Mouse (Mus musculus): ENCODE measurements around the gene Birc7. TPM values are rescaled to one million over a fixed set of nuclear protein-coding genes. Genes with fewer than 3 reads are reported as not detected.
A peak's percentile ranks its signal among the peaks of the same experiment; 100 is the strongest.

Gene Birc7
- polyA plus RNA-seq, 1 experiment from 2014 or later, result 1.3 TPM

DNA sequence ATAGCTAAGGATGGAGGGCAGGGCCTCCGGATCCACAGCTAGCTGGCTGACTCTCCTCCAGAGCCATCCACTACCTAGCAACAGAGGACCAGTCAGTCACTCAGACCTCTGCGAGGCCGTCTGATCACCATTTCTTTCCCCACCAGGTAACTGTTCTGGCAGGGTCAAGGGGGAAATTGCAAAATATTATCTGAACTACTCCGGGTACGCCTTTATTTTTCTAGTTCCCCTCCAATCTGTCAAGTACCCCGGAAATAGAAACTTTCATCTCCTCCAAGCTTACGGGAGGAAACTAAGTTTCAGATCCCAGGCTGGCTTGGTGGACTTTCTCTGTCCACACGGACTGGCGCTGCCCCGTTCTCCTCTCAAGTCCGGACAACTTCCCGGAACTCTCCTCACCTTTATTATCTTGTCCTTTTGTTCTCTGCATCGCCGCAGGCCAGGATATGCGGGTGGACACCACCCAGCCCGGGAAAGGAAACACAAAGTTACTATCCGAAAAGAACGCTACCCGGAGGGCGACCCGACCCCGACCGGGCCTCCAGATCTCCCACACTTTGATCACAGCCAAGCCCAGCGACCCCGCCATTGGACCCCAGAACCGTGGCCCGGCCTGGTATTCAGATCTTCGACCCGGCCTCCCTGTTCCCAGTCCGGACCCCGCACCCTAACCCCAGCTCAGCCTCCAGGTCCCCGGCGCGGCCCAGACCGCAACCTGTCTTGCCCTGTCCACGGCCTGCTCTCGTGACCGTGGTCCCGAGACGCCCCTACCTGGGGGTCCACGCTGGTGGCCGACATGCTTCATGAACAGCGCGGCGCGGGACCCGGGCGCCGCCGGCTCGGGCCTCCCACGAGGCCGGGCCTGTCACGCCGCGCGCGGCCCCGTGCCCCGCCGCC lies 8.7 kb upstream of the Birc7 start:
- Histone ChIP-seq H3K4me3 (peak overlapping the region; percentile 97), H3K27me3 (ENCODE audit: insufficient read depth, poor library complexity, severe bottlenecking) (no peaks in the 10 kb centered on the region), H3K36me3 (peaks cover 39% of the 10 kb centered on the region), H3K4me1 (replicated peaks) (peaks cover 22% of the 10 kb centered on the region), H3K27ac (peak overlapping the region; percentile 96), H3K9me3 (no peaks in the 10 kb centered on the region)
- 1% methylated on average over 61 of the region's 61 CpGs for WGBS
- no peak for DNase-seq (ENCODE audit: low spot score)

DNA sequence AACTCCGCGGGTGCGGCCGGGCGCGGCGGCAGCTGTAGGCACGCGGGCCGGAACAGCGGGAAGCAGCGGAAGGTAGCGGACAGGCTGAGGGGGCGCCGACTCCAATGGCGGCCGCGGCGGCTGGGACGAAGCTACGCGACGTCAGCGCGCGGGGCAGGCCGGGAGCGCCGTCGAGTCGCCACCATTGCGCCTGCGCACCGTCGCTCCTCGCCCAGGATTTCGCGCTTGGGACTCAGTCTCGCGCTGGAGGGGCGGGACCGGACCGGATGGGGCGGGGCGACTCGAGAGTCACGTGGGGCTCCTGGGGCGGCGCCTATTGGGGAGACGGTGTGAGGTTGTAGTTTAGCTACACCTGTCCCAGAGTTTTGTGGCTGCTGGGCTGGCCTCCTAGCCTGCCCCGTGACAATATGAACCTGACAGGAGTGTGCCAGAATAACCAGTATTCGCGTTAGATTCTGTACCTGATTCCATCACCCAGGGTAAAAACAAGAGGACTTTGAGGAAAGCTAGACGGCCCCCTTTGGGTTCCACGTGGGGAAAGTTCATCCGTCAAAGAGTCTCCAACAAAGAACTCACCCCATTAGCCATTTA lies 7.9 kb upstream of the Birc7 start, which contains the start of gene Ythdf1:
TSS of gene Ythdf1 (minus strand) at position 140 of the 591 bp plus-strand sequence.
- Histone ChIP-seq H3K4me1 (replicated peaks) (peaks cover 22% of the 10 kb centered on the region), H3K4me3 (peak within 1 kb of the TSS; percentile 97), H3K27me3 (ENCODE audit: insufficient read depth, poor library complexity, severe bottlenecking) (no peaks in the 10 kb centered on the region), H3K27ac (peak within 1 kb of the TSS; percentile 96), H3K36me3 (peaks cover 32% of the 10 kb centered on the region), H3K9me3 (no peaks in the 10 kb centered on the region)
- 1% methylated on average over 56 of the region's 56 CpGs for WGBS
- DNase-seq (ENCODE audit: low spot score), result peak; percentile 98

DNA sequence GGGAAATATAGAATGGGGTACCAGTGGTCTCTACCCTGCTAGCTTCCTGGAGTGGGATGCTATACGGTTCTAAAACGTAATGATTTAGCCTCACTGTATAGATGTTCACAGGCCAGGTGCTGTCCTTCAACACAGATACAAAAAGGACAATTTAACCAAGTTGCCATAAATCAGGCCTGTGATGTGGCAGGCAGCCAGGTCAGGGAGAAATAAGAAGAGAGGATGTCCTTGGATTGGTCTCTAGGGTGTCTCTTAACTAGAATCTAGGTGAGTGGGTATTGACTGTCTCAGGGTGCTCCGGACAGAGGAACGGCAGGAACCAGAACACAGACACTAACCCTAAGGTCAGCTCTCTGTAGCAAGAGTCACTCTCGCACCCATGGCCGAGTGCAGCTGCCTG lies 6.1 kb upstream of the Birc7 start:
- WGBS, result 90% methylated on average over 6 of the region's 6 CpGs

DNA sequence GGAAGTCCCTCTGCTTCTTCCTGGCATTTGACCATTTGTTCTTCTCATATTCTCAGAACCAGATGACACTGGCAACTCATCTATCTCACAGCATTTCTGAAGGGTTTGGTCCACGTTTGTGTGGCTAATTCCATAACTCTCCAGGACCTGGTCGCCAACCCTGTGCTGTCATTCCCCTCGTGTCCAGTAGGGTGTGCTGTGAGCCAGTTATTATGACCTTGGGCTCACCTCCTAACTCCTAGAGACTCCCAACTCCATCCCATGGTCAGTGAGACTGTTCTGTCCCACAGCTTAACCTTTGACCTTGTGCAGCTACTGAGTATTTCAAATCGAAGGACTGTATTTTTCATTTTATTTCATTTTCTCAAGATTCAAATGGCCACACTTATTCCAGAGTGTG lies 3.6 kb upstream of the Birc7 start:
- Histone ChIP-seq H3K9me3 (no peaks in the 10 kb centered on the region), H3K4me1 (replicated peaks) (peaks cover 25% of the 10 kb centered on the region), H3K4me3 (no peak overlapping the region), H3K27me3 (ENCODE audit: insufficient read depth, poor library complexity, severe bottlenecking) (no peaks in the 10 kb centered on the region), H3K36me3 (no peaks in the 10 kb centered on the region), H3K27ac (no peak overlapping the region)
- peak; percentile 79 for DNase-seq (ENCODE audit: low spot score)
- WGBS, result 5% methylated on average over 4 of the region's 4 CpGs

More for the DNA sequence above, 6.1 kb upstream of the Birc7 start:
- Histone ChIP-seq H3K36me3 (peaks cover 13% of the 10 kb centered on the region), H3K9me3 (no peaks in the 10 kb centered on the region), H3K27me3 (ENCODE audit: insufficient read depth, poor library complexity, severe bottlenecking) (no peaks in the 10 kb centered on the region), H3K27ac (no peak overlapping the region), H3K4me1 (replicated peaks) (peaks cover 23% of the 10 kb centered on the region), H3K4me3 (no peak overlapping the region)
- DNase-seq (ENCODE audit: low spot score), result no peak

DNA sequence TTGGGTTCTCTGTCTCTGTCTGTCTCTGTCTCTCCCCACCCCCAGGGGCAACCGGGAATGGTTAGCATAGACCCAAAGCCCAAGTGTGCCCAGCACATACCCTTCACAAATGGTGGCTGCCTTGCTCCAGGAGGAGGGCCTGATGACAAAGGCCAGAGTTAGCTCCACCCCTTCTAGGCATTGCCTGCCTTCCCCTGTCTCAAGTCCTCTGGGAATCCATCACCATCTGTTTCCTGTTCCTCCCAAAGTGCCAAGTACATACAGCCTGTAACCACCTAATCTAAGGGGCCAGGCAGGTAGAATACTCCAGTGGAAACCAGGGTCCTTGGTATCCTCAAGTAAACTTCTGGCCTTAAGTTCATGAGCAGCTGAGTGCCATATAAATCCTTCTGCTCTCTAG lies 3.6 kb downstream of the Birc7 start:
- Histone ChIP-seq H3K36me3 (peaks cover 34% of the 10 kb centered on the region), H3K4me3 (no peak overlapping the region), H3K27ac (peak overlapping the region; percentile 53), H3K27me3 (ENCODE audit: insufficient read depth, poor library complexity, severe bottlenecking) (no peaks in the 10 kb centered on the region), H3K4me1 (replicated peaks) (peaks cover 42% of the 10 kb centered on the region), H3K9me3 (no peaks in the 10 kb centered on the region)
- no peak for DNase-seq (ENCODE audit: low spot score)
- WGBS, result 85% methylated on average over 1 of the region's 1 CpGs

DNA sequence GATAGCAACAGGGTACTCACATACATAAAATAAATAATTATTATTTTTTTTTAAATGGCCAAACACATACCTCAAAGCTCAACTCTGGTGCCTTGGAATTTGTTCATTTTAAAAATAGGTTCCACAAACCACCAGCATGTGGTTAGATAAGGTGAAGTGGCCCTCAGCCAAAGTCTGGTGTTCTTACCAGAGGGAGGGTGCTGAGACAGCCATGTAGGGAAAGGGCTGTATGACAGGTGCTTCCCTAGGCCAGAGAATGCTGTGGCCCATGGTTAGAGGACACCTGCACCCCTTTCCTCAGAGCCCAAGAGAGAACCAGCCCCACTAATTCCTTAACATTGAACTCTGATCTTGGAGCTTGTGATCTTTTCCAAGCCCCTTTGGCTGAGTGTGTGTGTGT lies 11.4 kb downstream of the Birc7 start:
- H3K9me3 ChIP-seq, result no peaks in the 10 kb centered on the region
- peaks cover 56% of the 10 kb centered on the region for H3K36me3 ChIP-seq
- no peak overlapping the region for H3K4me3 ChIP-seq
- H3K27ac ChIP-seq, result no peak overlapping the region
- peaks cover 5% of the 10 kb centered on the region for H3K4me1 ChIP-seq (replicated peaks)
- H3K27me3 ChIP-seq (ENCODE audit: insufficient read depth, poor library complexity, severe bottlenecking), result no peaks in the 10 kb centered on the region
- DNase-seq (ENCODE audit: low spot score), result no peak

DNA sequence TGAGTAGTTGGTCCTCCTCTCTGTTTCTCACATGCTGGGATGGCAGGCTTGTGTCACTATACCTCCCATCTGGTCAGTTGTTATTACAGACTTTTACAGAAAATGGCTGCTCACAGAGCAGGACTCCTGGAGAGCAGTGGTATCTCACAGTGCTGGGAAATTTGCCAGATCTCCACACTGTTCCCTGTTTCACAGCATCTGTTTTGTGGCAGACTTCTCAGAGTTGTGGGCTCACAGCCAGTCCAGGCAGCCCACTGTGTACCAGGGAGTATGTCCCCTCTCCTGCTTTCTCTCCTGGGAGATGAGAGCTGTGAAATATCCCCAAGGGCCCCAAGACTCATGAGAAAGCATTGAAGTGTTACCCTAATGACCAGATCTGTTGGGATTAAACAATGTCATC lies 13.0 kb downstream of the Birc7 start:
- Histone ChIP-seq H3K4me1 (replicated peaks) (no peaks in the 10 kb centered on the region), H3K27ac (no peak overlapping the region), H3K36me3 (peaks cover 43% of the 10 kb centered on the region), H3K27me3 (ENCODE audit: insufficient read depth, poor library complexity, severe bottlenecking) (no peaks in the 10 kb centered on the region), H3K4me3 (no peak overlapping the region), H3K9me3 (no peaks in the 10 kb centered on the region)
- no peak for DNase-seq (ENCODE audit: low spot score)

DNA sequence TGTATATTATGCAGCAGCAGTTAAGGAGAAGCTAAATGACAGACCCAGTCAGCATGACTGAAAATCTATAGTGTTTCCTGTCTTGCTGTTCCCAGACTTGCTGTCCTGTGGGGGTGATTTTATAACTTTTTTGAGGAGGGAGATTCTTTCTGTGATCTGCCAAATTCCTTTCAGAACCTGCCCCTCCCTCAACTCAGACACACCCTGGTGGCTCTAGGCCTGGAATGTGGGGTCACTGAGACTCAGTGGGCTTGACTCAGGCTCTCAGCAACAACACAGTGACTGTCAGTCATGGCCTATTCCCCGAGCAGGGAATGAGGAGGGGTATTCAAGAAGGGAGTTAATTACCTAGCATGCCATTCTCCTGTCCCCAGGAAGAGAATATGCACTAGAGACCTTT lies 21.1 kb downstream of the Birc7 start:
- no peaks in the 10 kb centered on the region for H3K36me3 ChIP-seq
- no peak for DNase-seq (ENCODE audit: low spot score)
- peaks cover 14% of the 10 kb centered on the region for H3K27me3 ChIP-seq (ENCODE audit: insufficient read depth, poor library complexity, severe bottlenecking)
- H3K9me3 ChIP-seq, result no peaks in the 10 kb centered on the region
- H3K4me3 ChIP-seq, result no peak overlapping the region
- no peak overlapping the region; the same call in 1 of the 2 replicates for H3K27ac ChIP-seq
- peaks cover 59% of the 10 kb centered on the region for H3K4me1 ChIP-seq (replicated peaks)
- WGBS, result 26% methylated on average over 1 of the region's 1 CpGs

DNA sequence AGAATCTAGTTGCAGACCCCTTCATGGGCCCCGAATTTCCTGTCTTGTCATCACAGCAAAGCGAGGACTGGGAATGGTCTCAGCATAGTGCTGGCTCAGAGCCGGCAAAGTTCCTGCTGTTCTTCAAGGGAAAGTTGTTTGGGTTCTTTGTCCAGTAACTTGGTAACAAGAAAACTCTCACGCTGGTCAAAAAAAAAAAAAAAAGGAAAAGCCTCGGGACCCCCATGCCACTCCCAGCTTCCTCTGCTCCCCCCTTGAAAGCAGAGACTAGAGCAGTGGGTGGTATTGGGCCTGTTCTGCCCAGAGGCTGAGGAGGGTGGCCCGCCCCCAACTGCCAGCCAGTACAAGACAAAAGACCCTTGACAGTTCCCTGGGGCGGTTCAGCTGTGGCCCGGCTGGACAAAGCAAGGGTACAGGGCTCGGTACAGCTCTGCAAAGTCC lies 23.9 kb downstream of the Birc7 start:
- Histone ChIP-seq H3K27ac (peak overlapping the region; percentile 94), H3K27me3 (ENCODE audit: insufficient read depth, poor library complexity, severe bottlenecking) (peaks cover 26% of the 10 kb centered on the region), H3K9me3 (no peaks in the 10 kb centered on the region), H3K36me3 (no peaks in the 10 kb centered on the region), H3K4me3 (peak overlapping the region; percentile 71), H3K4me1 (replicated peaks) (peaks cover 76% of the 10 kb centered on the region)
- peak; percentile 81 for DNase-seq (ENCODE audit: low spot score)
- WGBS, result 2% methylated on average over 9 of the region's 9 CpGs

DNA sequence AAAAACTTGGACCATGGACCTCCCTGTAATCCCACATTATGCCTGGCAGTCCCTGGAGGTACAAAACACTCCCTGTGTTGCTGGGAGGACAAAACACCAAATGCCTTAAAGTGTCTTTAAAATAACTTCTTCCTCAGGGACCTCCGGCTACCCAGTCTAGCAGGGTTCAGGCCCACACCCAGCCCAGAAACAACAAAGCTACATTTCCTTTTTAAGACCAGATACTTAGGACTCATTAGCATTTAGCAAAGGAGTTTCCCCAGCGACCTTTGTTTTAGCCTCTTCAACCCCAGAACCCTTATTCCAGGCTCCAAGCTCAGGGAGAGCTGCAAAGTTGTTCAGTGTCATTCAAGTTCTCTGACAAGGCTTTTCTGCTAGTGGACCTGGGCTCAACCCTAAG lies 24.8 kb downstream of the Birc7 start:
- 13% methylated on average over 2 of the region's 2 CpGs for WGBS
- peaks cover 26% of the 10 kb centered on the region for H3K27me3 ChIP-seq (ENCODE audit: insufficient read depth, poor library complexity, severe bottlenecking)
- H3K4me3 ChIP-seq, result peak overlapping the region; percentile 71
- H3K9me3 ChIP-seq, result no peaks in the 10 kb centered on the region
- no peaks in the 10 kb centered on the region for H3K36me3 ChIP-seq
- peak overlapping the region; percentile 94 for H3K27ac ChIP-seq
- DNase-seq (ENCODE audit: low spot score), result no peak
- H3K4me1 ChIP-seq (replicated peaks), result peaks cover 76% of the 10 kb centered on the region

DNA sequence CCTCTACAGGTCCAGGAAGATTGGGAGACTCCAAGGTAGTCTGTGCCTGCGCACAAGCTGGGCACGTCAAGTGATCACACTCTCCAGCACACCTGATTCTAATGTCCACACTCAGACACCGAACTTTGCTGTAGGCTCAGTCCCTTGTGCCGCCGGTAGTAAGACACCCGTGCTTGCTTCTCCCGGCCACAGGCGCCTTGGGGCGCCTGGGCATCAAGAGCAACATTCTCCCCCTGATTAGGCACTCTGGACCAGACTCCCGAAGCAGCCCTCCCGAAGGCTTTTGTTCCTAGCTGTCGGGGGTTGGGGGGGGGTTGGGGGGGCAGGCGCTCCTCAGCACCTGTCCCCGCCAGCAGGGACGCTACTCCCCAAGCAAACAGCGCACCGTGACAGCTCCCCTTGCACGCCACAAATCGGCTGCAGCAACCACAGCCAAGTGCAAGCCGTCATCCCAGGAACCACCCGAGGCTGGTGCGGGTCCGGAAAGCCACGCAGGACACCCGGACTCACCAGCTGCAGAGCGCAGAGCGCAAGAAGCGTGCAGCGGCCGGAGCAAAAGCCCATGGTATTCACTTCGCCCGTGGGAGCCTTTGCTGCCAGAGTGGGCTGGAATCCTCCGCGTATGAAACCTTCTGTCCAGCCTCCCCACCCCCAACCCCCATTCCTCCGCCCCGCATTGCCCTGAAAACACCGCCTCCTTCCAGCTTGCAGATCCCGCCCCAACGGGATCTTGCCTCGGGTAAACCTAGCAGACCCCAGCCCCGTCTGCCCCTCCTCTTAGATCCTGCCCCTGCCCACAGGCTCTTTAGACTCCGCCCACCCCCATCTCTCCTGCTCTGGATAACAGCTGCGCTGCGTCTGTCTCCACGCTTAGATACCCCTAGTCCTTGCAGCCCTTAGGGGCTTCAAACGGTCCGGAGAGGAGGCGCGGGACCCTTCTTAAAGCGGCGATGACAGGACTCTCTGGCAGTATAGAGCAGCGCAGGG lies 25.5 kb downstream of the Birc7 start, which contains the start of gene Nkain4:
TSS of gene Nkain4 (minus strand) at position 639 of the 987 bp plus-strand sequence.
- no peaks in the 10 kb centered on the region for H3K36me3 ChIP-seq
- H3K27ac ChIP-seq, result peak within 1 kb of the TSS; percentile 94
- under 1% methylated on average over 52 of the region's 52 CpGs for WGBS
- peak within 1 kb of the TSS; percentile 71 for H3K4me3 ChIP-seq
- H3K27me3 ChIP-seq (ENCODE audit: insufficient read depth, poor library complexity, severe bottlenecking), result peaks cover 26% of the 10 kb centered on the region
- peaks cover 73% of the 10 kb centered on the region for H3K4me1 ChIP-seq (replicated peaks)
- H3K9me3 ChIP-seq, result no peaks in the 10 kb centered on the region
- peak; percentile 91 for DNase-seq (ENCODE audit: low spot score)

DNA sequence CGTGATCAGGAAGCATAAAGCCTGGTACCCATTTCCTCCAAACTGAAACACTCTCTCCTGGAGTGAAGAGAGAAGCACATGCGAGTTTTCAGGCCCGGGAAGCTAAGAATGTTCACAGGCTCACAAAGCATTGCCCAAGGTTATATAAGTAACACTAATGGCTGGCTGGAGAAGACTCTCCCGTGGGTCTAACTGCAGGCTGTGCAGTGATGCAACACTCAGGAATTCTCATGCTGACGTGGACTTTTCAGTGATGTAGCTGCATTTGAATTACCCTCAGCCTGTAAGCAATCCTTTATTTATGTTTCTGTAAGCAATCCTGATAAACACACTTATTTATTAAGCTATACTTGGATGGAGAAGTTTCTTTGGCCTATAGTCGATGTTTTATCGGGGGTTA lies 30.8 kb downstream of the Birc7 start:
- no peak for DNase-seq (ENCODE audit: low spot score)
- Histone ChIP-seq H3K27me3 (ENCODE audit: insufficient read depth, poor library complexity, severe bottlenecking) (peaks cover 12% of the 10 kb centered on the region), H3K27ac (no peak overlapping the region), H3K4me1 (replicated peaks) (peaks cover 30% of the 10 kb centered on the region), H3K36me3 (no peaks in the 10 kb centered on the region), H3K9me3 (no peaks in the 10 kb centered on the region), H3K4me3 (no peak overlapping the region)
- 79% methylated on average over 7 of the region's 7 CpGs for WGBS
